Mouse (Mus musculus): ENCODE measurements around the gene Lsg1. TPM values are rescaled to one million over a fixed set of nuclear protein-coding genes. Genes with fewer than 3 reads are reported as not detected.

Gene Lsg1
- polyA plus RNA-seq, 1 experiment from 2014 or later: 52.2 TPM

GRCm38 (mm10) chr16:30549966-30550747, 37.2 kb downstream of the Lsg1 start:
- Histone ChIP-seq H3K4me1 (ENCODE audit: control insufficient read depth, insufficient read depth, low read length) (peaks cover 8% of the 10 kb centered on the region), H3K4me2 (ENCODE audit: low read depth, low read length) (peak overlapping the region; percentile 80), H3K9me3 (ENCODE audit: control insufficient read depth, low read length) (peaks cover 10% of the 10 kb centered on the region; the same call in 1 of the 2 replicates), H3K36me3 (ENCODE audit: control insufficient read depth, insufficient read depth, low read length) (peaks cover 19% of the 10 kb centered on the region), H3K4me3 (ENCODE audit: low read depth, low read length) (peak overlapping the region; percentile 81), H3K9ac (ENCODE audit: low read depth, low read length) (peak overlapping the region; percentile 95), H3K27ac (replicated peaks; ENCODE audit: low read depth, low read length) (peak overlapping the region; percentile 68), H3K27me3 (replicated peaks; ENCODE audit: control insufficient read depth, insufficient read depth, low read length) (no peaks in the 10 kb centered on the region)
- DNase-seq (ENCODE audit: low spot score) (peak; percentile 77), ATAC-seq (ENCODE audit: low read depth) (peak; percentile 95)
- WGBS: under 1% methylated on average over 23 of the region's 63 CpGs

- peaks cover 23% of the 10 kb centered on the region for H3K36me3 ChIP-seq (ENCODE audit: control insufficient read depth, insufficient read depth, low read length)
- H3K27me3 ChIP-seq (replicated peaks; ENCODE audit: control insufficient read depth, insufficient read depth, low read length): no peaks in the 10 kb centered on the region
- 71% methylated on average over 7 of the region's 7 CpGs for WGBS
- H3K9me3 ChIP-seq (ENCODE audit: control insufficient read depth, low read length): 0 out of 2 replicates have a peak, but pooled peaks cover 4% of the 10 kb centered on the region
- no peak for DNase-seq (ENCODE audit: low spot score)
- H3K9ac ChIP-seq (ENCODE audit: low read depth, low read length): peak overlapping the region; percentile 95
- peak overlapping the region; percentile 81 for H3K4me3 ChIP-seq (ENCODE audit: low read depth, low read length)
- H3K4me1 ChIP-seq (ENCODE audit: control insufficient read depth, insufficient read depth, low read length): peaks cover 8% of the 10 kb centered on the region
- H3K4me2 ChIP-seq (ENCODE audit: low read depth, low read length): peak overlapping the region; percentile 80
- H3K27ac ChIP-seq (replicated peaks; ENCODE audit: low read depth, low read length): no peak overlapping the region
- no peak for ATAC-seq (ENCODE audit: low read depth)
Measured at GRCm38 (mm10) chr16:30549516-30549915, 37.9 kb downstream of the Lsg1 start.

GRCm38 (mm10) chr16:30548291-30548690, 39.1 kb downstream of the Lsg1 start:
- ATAC-seq (ENCODE audit: low read depth): no peak

GRCm38 (mm10) chr16:30544693-30545092, 42.7 kb downstream of the Lsg1 start:
- 94% methylated on average over 4 of the region's 4 CpGs for WGBS
- H3K36me3 ChIP-seq (ENCODE audit: control insufficient read depth, insufficient read depth, low read length): peaks cover 39% of the 10 kb centered on the region
- ATAC-seq (ENCODE audit: low read depth): no peak

More at GRCm38 (mm10) chr16:30548291-30548690, 39.1 kb downstream of the Lsg1 start:
- Histone ChIP-seq H3K4me3 (ENCODE audit: low read depth, low read length) (no peak overlapping the region), H3K4me1 (ENCODE audit: control insufficient read depth, insufficient read depth, low read length) (peaks cover 8% of the 10 kb centered on the region), H3K27me3 (replicated peaks; ENCODE audit: control insufficient read depth, insufficient read depth, low read length) (no peaks in the 10 kb centered on the region), H3K9me3 (ENCODE audit: control insufficient read depth, low read length) (no peaks in the 10 kb centered on the region), H3K4me2 (ENCODE audit: low read depth, low read length) (no peak overlapping the region), H3K36me3 (ENCODE audit: control insufficient read depth, insufficient read depth, low read length) (peaks cover 29% of the 10 kb centered on the region), H3K27ac (replicated peaks; ENCODE audit: low read depth, low read length) (no peak overlapping the region), H3K9ac (ENCODE audit: low read depth, low read length) (no peak overlapping the region)
- WGBS: 80% methylated on average over 5 of the region's 5 CpGs
- DNase-seq (ENCODE audit: low spot score): no peak

GRCm38 (mm10) chr16:30543386-30543785, 44.0 kb downstream of the Lsg1 start:
- no peak overlapping the region for H3K9ac ChIP-seq (ENCODE audit: low read depth, low read length)
- no peaks in the 10 kb centered on the region for H3K4me1 ChIP-seq (ENCODE audit: control insufficient read depth, insufficient read depth, low read length)
- H3K27me3 ChIP-seq (replicated peaks; ENCODE audit: control insufficient read depth, insufficient read depth, low read length): no peaks in the 10 kb centered on the region
- H3K4me3 ChIP-seq (ENCODE audit: low read depth, low read length): no peak overlapping the region
- H3K9me3 ChIP-seq (ENCODE audit: control insufficient read depth, low read length): no peaks in the 10 kb centered on the region
- H3K4me2 ChIP-seq (ENCODE audit: low read depth, low read length): no peak overlapping the region
- 86% methylated on average over 8 of the region's 9 CpGs for WGBS
- DNase-seq (ENCODE audit: low spot score) (no peak), ATAC-seq (ENCODE audit: low read depth) (no peak)
- no peak overlapping the region for H3K27ac ChIP-seq (replicated peaks; ENCODE audit: low read depth, low read length)
- peaks cover 39% of the 10 kb centered on the region for H3K36me3 ChIP-seq (ENCODE audit: control insufficient read depth, insufficient read depth, low read length)

More at GRCm38 (mm10) chr16:30544693-30545092, 42.7 kb downstream of the Lsg1 start:
- no peaks in the 10 kb centered on the region; the same call in 1 of the 2 replicates for H3K4me1 ChIP-seq (ENCODE audit: control insufficient read depth, insufficient read depth, low read length)
- H3K9me3 ChIP-seq (ENCODE audit: control insufficient read depth, low read length): no peaks in the 10 kb centered on the region
- H3K4me3 ChIP-seq (ENCODE audit: low read depth, low read length): no peak overlapping the region
- no peak overlapping the region for H3K9ac ChIP-seq (ENCODE audit: low read depth, low read length)
- no peak overlapping the region for H3K4me2 ChIP-seq (ENCODE audit: low read depth, low read length)
- no peaks in the 10 kb centered on the region for H3K27me3 ChIP-seq (replicated peaks; ENCODE audit: control insufficient read depth, insufficient read depth, low read length)
- DNase-seq (ENCODE audit: low spot score): no peak
- H3K27ac ChIP-seq (replicated peaks; ENCODE audit: low read depth, low read length): no peak overlapping the region

- Histone ChIP-seq H3K4me2 (ENCODE audit: low read depth, low read length) (no peak overlapping the region), H3K27ac (replicated peaks; ENCODE audit: low read depth, low read length) (no peak overlapping the region), H3K27me3 (replicated peaks; ENCODE audit: control insufficient read depth, insufficient read depth, low read length) (no peaks in the 10 kb centered on the region), H3K4me3 (ENCODE audit: low read depth, low read length) (no peak overlapping the region), H3K4me1 (ENCODE audit: control insufficient read depth, insufficient read depth, low read length) (no peaks in the 10 kb centered on the region), H3K9ac (ENCODE audit: low read depth, low read length) (no peak overlapping the region), H3K9me3 (ENCODE audit: control insufficient read depth, low read length) (no peaks in the 10 kb centered on the region), H3K36me3 (ENCODE audit: control insufficient read depth, insufficient read depth, low read length) (peaks cover 39% of the 10 kb centered on the region)
- WGBS: 71% methylated on average over 6 of the region's 6 CpGs
- ATAC-seq (ENCODE audit: low read depth) (no peak), DNase-seq (ENCODE audit: low spot score) (no peak)
Measured at GRCm38 (mm10) chr16:30542826-30543225, 44.6 kb downstream of the Lsg1 start.

GRCm38 (mm10) chr16:30540107-30541001, 47.0 kb downstream of the Lsg1 start:
- no peaks in the 10 kb centered on the region for H3K9me3 ChIP-seq (ENCODE audit: control insufficient read depth, low read length)
- DNase-seq (ENCODE audit: low spot score) (no peak), ATAC-seq (ENCODE audit: low read depth) (no peak)
- no peak overlapping the region for H3K4me3 ChIP-seq (ENCODE audit: low read depth, low read length)
- no peaks in the 10 kb centered on the region for H3K4me1 ChIP-seq (ENCODE audit: control insufficient read depth, insufficient read depth, low read length)
- no peaks in the 10 kb centered on the region for H3K27me3 ChIP-seq (replicated peaks; ENCODE audit: control insufficient read depth, insufficient read depth, low read length)
- peak overlapping the region; percentile 21 for H3K4me2 ChIP-seq (ENCODE audit: low read depth, low read length)
- peak overlapping the region; percentile 45; the same call in 1 of the 2 replicates for H3K9ac ChIP-seq (ENCODE audit: low read depth, low read length)
- WGBS: 67% methylated on average over 20 of the region's 20 CpGs
- H3K27ac ChIP-seq (replicated peaks; ENCODE audit: low read depth, low read length): no peak overlapping the region
- peaks cover 20% of the 10 kb centered on the region; the same call in 1 of the 2 replicates for H3K36me3 ChIP-seq (ENCODE audit: control insufficient read depth, insufficient read depth, low read length)

GRCm38 (mm10) chr16:30539433-30539832, 48.0 kb downstream of the Lsg1 start:
- Histone ChIP-seq H3K9me3 (ENCODE audit: control insufficient read depth, low read length) (no peaks in the 10 kb centered on the region), H3K4me1 (ENCODE audit: control insufficient read depth, insufficient read depth, low read length) (no peaks in the 10 kb centered on the region), H3K27me3 (replicated peaks; ENCODE audit: control insufficient read depth, insufficient read depth, low read length) (no peaks in the 10 kb centered on the region), H3K27ac (replicated peaks; ENCODE audit: low read depth, low read length) (no peak overlapping the region), H3K9ac (ENCODE audit: low read depth, low read length) (no peak overlapping the region), H3K36me3 (ENCODE audit: control insufficient read depth, insufficient read depth, low read length) (peaks cover 15% of the 10 kb centered on the region; the same call in 1 of the 2 replicates), H3K4me2 (ENCODE audit: low read depth, low read length) (no peak overlapping the region), H3K4me3 (ENCODE audit: low read depth, low read length) (no peak overlapping the region)
- 23% methylated on average over 10 of the region's 10 CpGs for WGBS
- DNase-seq (ENCODE audit: low spot score): peak; percentile 35
- ATAC-seq (ENCODE audit: low read depth): 0 out of 2 replicates have a peak, but pooled peaks have one; percentile 48

Measured in embryonic facial prominence, embryonic 14.5 days (tissue).